Mouse (Mus musculus): ENCODE data around the gene Tlr6. TPM values are rescaled to one million over a fixed set of nuclear protein-coding genes. Genes with fewer than 3 reads are reported as not detected.

The Tlr6 gene
- polyA plus RNA-seq, 1 experiment from 2014 or later: 1.4 TPM

GRCm38 (mm10) chr5:64969861-64970771 lies 10.2 kb upstream of the Tlr6 start, which contains the start of gene Fam114a1:
Gene Fam114a1 (plus strand): TSS chr5:64970071.
- Histone ChIP-seq H3K4me3 (peak within 1 kb of the TSS; percentile 74), H3K4me1 (peaks cover 22% of the 10 kb centered on the region), H3K27me3 (no peaks in the 10 kb centered on the region), H3K27ac (peak within 1 kb of the TSS; percentile 79), H3K9ac (peak within 1 kb of the TSS; percentile 87), H3K4me2 (replicated peaks) (peak within 1 kb of the TSS; percentile 81), H3K9me3 (no peaks in the 10 kb centered on the region), H3K36me3 (peaks cover 15% of the 10 kb centered on the region)
- ATAC-seq (ENCODE audit: low FRiP score, low read depth): peak; percentile 84
- under 1% methylated on average over 47 of the region's 68 CpGs for WGBS

- peak; percentile 68 for ATAC-seq (ENCODE audit: low FRiP score, low read depth)
- Histone ChIP-seq H3K36me3 (peaks cover 15% of the 10 kb centered on the region), H3K27me3 (0 out of 2 replicates have a peak, but pooled peaks cover 2% of the 10 kb centered on the region), H3K9ac (peak overlapping the region; percentile 87), H3K4me1 (peaks cover 22% of the 10 kb centered on the region), H3K4me3 (peak overlapping the region; percentile 74), H3K27ac (peak overlapping the region; percentile 79), H3K9me3 (no peaks in the 10 kb centered on the region), H3K4me2 (replicated peaks) (peak overlapping the region; percentile 81)
- WGBS: 6% methylated on average over 14 of the region's 14 CpGs
Measured at GRCm38 (mm10) chr5:64968961-64969860, 9.3 kb upstream of the Tlr6 start.

GRCm38 (mm10) chr5:64963735-64964134 lies 3.8 kb upstream of the Tlr6 start:
- Histone ChIP-seq H3K4me1 (0 out of 2 replicates have a peak, but pooled peaks cover under 1% of the 10 kb centered on the region), H3K9ac (no peak overlapping the region), H3K36me3 (no peaks in the 10 kb centered on the region), H3K4me2 (replicated peaks) (no peak overlapping the region), H3K27me3 (0 out of 2 replicates have a peak, but pooled peaks cover 2% of the 10 kb centered on the region), H3K9me3 (no peaks in the 10 kb centered on the region), H3K27ac (no peak overlapping the region), H3K4me3 (no peak overlapping the region)
- WGBS: 88% methylated on average over 3 of the region's 3 CpGs
- no peak for ATAC-seq (ENCODE audit: low FRiP score, low read depth)

- H3K4me3 ChIP-seq: no peak overlapping the region
- H3K36me3 ChIP-seq: no peaks in the 10 kb centered on the region
- WGBS: 82% methylated on average over 5 of the region's 5 CpGs
- no peak overlapping the region for H3K27ac ChIP-seq
- ATAC-seq (ENCODE audit: low FRiP score, low read depth): no peak
- H3K9ac ChIP-seq: no peak overlapping the region
- no peaks in the 10 kb centered on the region for H3K9me3 ChIP-seq
- 0 out of 2 replicates have a peak, but pooled peaks cover 2% of the 10 kb centered on the region for H3K27me3 ChIP-seq
- H3K4me2 ChIP-seq (replicated peaks): no peak overlapping the region
- H3K4me1 ChIP-seq: no peaks in the 10 kb centered on the region
Measured at GRCm38 (mm10) chr5:64963271-64963670, 3.4 kb upstream of the Tlr6 start.

- WGBS: 91% methylated on average over 13 of the region's 13 CpGs
- no peak overlapping the region for H3K9ac ChIP-seq
- H3K4me2 ChIP-seq (replicated peaks): no peak overlapping the region
- H3K4me3 ChIP-seq: no peak overlapping the region
- no peak for ATAC-seq (ENCODE audit: low FRiP score, low read depth)
- 0 out of 2 replicates have a peak, but pooled peaks cover 2% of the 10 kb centered on the region for H3K27me3 ChIP-seq
- H3K27ac ChIP-seq: no peak overlapping the region
- no peaks in the 10 kb centered on the region for H3K4me1 ChIP-seq
- no peaks in the 10 kb centered on the region for H3K9me3 ChIP-seq
- H3K36me3 ChIP-seq: no peaks in the 10 kb centered on the region
Measured at GRCm38 (mm10) chr5:64960857-64961391, 1.0 kb upstream of the Tlr6 start.

GRCm38 (mm10) chr5:64958991-64959842 lies 680 bp downstream of the Tlr6 start:
- no peaks in the 10 kb centered on the region for H3K36me3 ChIP-seq
- WGBS: 58% methylated on average over 22 of the region's 22 CpGs
- ATAC-seq (ENCODE audit: low FRiP score, low read depth): no peak
- H3K27me3 ChIP-seq: no peaks in the 10 kb centered on the region
- H3K4me2 ChIP-seq (replicated peaks): peak overlapping the region; percentile 39
- H3K4me3 ChIP-seq: no peak overlapping the region
- no peak overlapping the region; the same call in 1 of the 2 replicates for H3K27ac ChIP-seq
- no peaks in the 10 kb centered on the region for H3K9me3 ChIP-seq
- H3K4me1 ChIP-seq: no peaks in the 10 kb centered on the region
- H3K9ac ChIP-seq: no peak overlapping the region

GRCm38 (mm10) chr5:64954931-64955330 lies 5.0 kb downstream of the Tlr6 start:
- no peak overlapping the region for H3K27ac ChIP-seq
- H3K4me2 ChIP-seq (replicated peaks): no peak overlapping the region
- 76% methylated on average over 8 of the region's 8 CpGs for WGBS
- H3K27me3 ChIP-seq: no peaks in the 10 kb centered on the region
- H3K9me3 ChIP-seq: no peaks in the 10 kb centered on the region
- no peak for ATAC-seq (ENCODE audit: low FRiP score, low read depth)
- H3K9ac ChIP-seq: no peak overlapping the region
- H3K4me1 ChIP-seq: no peaks in the 10 kb centered on the region
- no peaks in the 10 kb centered on the region for H3K36me3 ChIP-seq
- no peak overlapping the region for H3K4me3 ChIP-seq

- H3K27ac ChIP-seq: no peak overlapping the region
- ATAC-seq (ENCODE audit: low FRiP score, low read depth): no peak
- 67% methylated on average over 5 of the region's 5 CpGs for WGBS
Measured at GRCm38 (mm10) chr5:64951486-64951885, 8.4 kb downstream of the Tlr6 start.

GRCm38 (mm10) chr5:64932775-64933174 lies 27.1 kb downstream of the Tlr6 start:
- H3K9ac ChIP-seq: no peak overlapping the region
- no peak overlapping the region; the same call in 1 of the 2 replicates for H3K27ac ChIP-seq
- no peak overlapping the region for H3K4me2 ChIP-seq (replicated peaks)
- H3K4me3 ChIP-seq: no peak overlapping the region
- 86% methylated on average over 15 of the region's 15 CpGs for WGBS
- no peaks in the 10 kb centered on the region for H3K9me3 ChIP-seq
- H3K27me3 ChIP-seq: no peaks in the 10 kb centered on the region
- H3K36me3 ChIP-seq: no peaks in the 10 kb centered on the region
- no peaks in the 10 kb centered on the region for H3K4me1 ChIP-seq
- ATAC-seq (ENCODE audit: low FRiP score, low read depth): no peak

More at GRCm38 (mm10) chr5:64951486-64951885, 8.4 kb downstream of the Tlr6 start:
- Histone ChIP-seq H3K9ac (no peak overlapping the region), H3K9me3 (no peaks in the 10 kb centered on the region), H3K36me3 (no peaks in the 10 kb centered on the region), H3K4me1 (no peaks in the 10 kb centered on the region), H3K4me2 (replicated peaks) (no peak overlapping the region), H3K27me3 (no peaks in the 10 kb centered on the region), H3K4me3 (no peak overlapping the region)

- no peaks in the 10 kb centered on the region for H3K27me3 ChIP-seq
- H3K4me2 ChIP-seq (replicated peaks): no peak overlapping the region
- no peaks in the 10 kb centered on the region for H3K4me1 ChIP-seq
- no peak overlapping the region for H3K4me3 ChIP-seq
- H3K9me3 ChIP-seq: no peaks in the 10 kb centered on the region
- WGBS: 49% methylated on average over 3 of the region's 3 CpGs
- ATAC-seq (ENCODE audit: low FRiP score, low read depth): no peak
- no peaks in the 10 kb centered on the region for H3K36me3 ChIP-seq
- no peak overlapping the region for H3K9ac ChIP-seq
- no peak overlapping the region; the same call in 1 of the 2 replicates for H3K27ac ChIP-seq
Measured at GRCm38 (mm10) chr5:64932215-64932614, 27.7 kb downstream of the Tlr6 start.

- no peak overlapping the region for H3K4me2 ChIP-seq (replicated peaks)
- H3K4me1 ChIP-seq: no peaks in the 10 kb centered on the region
- no peaks in the 10 kb centered on the region for H3K27me3 ChIP-seq
- WGBS: 79% methylated on average over 5 of the region's 5 CpGs
- ATAC-seq (ENCODE audit: low FRiP score, low read depth): no peak
- no peak overlapping the region for H3K9ac ChIP-seq
- H3K9me3 ChIP-seq: no peaks in the 10 kb centered on the region
- no peak overlapping the region for H3K4me3 ChIP-seq
- H3K27ac ChIP-seq: no peak overlapping the region
- no peaks in the 10 kb centered on the region for H3K36me3 ChIP-seq
Measured at GRCm38 (mm10) chr5:64922891-64923381, 37.0 kb downstream of the Tlr6 start.
